Mouse (Mus musculus) cerebellum, adult 11 months (tissue): ENCODE measurements around the gene Nr4a3.

Experiments used
- DNase-seq: peaks from one replicate; pipeline ENCODE4 v3.0.0; 2022

Gene Nr4a3

DNA sequence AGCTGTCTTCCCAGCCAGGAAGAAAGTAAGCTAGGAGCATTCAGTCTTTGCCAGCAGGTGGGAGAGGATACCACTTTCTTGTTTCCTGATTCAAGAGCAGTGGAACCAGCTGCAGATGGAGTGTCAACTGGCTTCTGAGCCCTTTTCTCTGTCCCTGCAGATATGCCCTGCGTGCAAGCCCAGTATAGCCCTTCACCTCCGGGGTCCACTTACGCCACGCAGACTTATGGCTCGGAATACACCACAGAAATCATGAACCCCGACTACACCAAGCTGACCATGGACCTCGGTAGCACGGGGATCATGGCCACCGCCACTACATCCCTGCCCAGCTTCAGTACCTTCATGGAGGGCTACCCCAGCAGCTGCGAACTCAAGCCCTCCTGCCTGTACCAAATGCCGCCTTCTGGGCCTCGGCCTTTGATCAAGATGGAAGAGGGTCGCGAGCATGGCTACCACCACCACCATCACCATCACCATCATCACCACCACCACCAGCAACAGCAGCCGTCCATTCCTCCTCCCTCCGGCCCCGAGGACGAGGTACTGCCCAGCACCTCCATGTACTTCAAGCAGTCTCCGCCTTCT is 6.2 kb downstream of the Nr4a3 start:
- no peak for DNase-seq

- DNase-seq = no peak
Measured at GRCm38 (mm10) chr4:48051674-48052121, 6.7 kb downstream of the Nr4a3 start.

GRCm38 (mm10) chr4:48061716-48062115 is 16.8 kb downstream of the Nr4a3 start:
- no peak for DNase-seq

DNA sequence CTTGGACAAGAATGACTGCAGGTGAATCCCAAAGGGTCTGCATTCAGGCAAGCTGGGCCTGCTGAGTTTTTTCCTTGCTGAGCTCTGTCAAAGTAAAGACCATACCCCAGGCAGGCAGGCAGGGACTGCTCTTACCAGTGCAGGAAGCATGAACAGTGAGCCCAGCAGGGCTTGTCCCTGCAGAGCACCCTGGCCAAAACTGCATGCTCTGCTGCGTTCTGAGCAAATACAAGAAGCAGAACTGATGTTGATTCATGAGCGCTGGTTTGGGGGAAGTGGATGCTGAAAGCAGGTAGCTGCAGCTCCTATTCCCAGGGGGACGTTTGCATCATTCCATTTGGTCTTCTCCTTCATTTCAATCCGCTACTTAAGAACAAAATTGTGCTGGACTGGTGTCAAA is 19.4 kb downstream of the Nr4a3 start:
- no peak for DNase-seq

- no peak for DNase-seq
Measured at GRCm38 (mm10) chr4:48066676-48067075, 21.7 kb downstream of the Nr4a3 start.

GRCm38 (mm10) chr4:48069111-48069510 is 24.2 kb downstream of the Nr4a3 start:
- no peak for DNase-seq

GRCm38 (mm10) chr4:48072006-48072405 is 27.1 kb downstream of the Nr4a3 start:
- DNase-seq = no peak

DNA sequence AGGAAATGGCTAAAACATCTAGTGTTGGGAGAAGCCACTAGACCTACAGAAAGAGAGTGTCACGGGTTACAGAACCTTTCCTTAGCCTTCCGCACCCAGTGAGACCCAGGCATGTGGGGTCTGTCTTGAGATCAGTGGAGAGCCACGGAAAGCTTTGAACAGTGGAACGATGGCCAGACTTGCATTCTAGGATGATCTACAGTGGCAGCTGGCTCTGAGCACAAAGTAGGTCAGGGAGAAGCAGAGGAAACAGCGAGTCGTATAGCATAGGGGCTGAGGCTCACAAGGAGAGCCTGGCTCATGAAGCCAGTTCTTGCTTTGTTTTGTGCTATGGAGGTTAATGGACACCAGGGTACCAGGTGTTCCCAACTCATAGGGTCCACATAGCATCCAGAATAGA is 28.4 kb downstream of the Nr4a3 start:
- no peak for DNase-seq

- no peak for DNase-seq
Measured at GRCm38 (mm10) chr4:48074451-48075240, 29.7 kb downstream of the Nr4a3 start.

DNA sequence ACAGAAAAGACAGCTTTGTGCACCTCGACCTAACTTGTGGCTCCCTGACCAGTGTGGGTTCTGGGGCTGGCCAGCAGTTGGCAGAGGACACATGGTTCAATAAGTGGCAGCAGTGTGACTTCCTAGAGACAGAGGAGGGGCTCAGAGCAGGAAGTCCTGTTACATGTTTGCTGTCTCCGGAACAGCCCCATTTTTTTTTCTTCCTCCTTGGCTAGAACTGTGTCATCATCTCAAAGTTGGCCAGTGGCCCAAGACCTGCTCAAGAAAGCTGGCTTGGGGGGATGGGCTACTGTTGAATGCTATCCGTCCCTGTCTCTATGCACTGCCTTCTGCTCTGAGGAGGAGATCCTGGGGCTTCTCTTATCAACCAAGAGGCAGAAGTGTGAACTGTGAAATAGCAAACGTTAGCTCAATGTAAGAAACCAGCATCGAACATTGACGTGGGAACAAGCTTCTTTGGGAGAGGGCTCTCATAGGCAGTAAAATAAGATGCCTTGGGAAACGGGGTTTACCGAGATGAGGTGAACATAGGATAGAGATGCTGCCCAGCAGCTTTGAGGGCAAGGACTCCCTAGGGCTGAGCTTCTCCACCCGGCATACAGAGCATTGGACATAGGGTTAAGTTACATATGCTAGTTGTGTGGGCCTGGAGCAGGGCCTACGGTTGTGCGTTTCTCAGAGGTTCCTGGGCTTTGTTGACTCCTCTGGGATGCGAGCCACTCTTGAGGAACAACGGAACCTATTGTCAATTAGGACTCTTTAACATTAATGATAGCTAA is 31.9 kb downstream of the Nr4a3 start:
- no peak for DNase-seq

- no peak for DNase-seq
Measured at GRCm38 (mm10) chr4:48078213-48078612, 33.3 kb downstream of the Nr4a3 start.

DNA sequence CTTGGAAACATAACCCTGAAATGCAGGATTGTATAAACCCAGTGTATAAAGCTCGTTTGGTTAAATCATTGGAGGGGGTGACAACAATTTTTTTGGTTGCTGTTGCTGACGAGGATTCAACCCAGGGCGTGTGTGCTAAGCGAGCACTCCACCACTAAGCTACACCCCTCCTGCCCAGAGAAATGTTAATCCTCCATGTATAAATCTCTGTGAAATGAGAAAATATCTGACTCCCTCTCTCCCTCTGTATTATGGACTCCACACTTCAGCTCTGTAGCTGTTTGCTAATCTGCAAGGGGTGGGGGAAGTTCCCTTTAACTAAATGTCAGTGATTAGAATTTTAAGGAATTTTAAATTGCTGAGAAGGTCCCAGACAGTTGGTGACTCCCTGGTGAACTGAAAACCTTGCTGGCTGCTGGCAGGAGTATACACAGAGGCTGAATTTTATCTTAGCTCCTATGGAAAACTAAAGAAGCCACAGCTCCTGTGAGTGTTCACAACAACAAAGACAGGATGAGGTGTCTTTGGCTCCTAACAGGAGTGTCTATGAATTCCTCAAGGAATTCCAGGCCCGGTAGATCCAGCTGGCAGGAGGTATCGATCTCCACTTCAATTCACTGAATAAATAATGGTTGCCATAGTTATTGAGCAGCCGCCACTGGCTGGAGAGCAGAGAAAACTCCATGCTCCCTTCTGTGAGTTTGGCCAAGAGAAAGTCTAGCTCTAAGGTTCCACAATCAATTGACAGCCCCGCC is 34.5 kb downstream of the Nr4a3 start:
- no peak for DNase-seq

DNA sequence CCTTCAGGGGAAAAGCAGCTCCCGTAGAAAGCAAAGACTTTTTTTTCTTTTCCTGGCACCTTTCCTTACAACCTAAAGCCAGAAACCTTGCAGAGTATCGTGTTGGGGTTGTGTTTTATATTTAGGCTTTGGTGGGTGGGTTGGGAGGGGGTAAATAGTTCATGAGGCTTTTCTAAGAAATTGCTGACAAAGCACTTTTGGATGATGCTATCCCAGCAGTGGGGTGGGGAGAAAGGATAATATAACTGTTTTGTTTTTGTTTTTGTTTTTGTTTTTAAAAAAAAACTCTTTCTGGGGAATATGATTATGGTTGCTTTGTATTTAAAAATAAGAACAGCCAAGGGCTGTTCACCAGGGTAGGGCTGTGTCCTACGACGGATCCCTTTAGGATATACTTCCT is 38.5 kb downstream of the Nr4a3 start:
- DNase-seq = no peak

- no peak for DNase-seq
Measured at GRCm38 (mm10) chr4:48086609-48087008, 41.7 kb downstream of the Nr4a3 start.

- no peak for DNase-seq
Measured at GRCm38 (mm10) chr4:48087497-48087896, 42.5 kb downstream of the Nr4a3 start.

- DNase-seq = no peak
Measured at GRCm38 (mm10) chr4:48093221-48093620, 48.3 kb downstream of the Nr4a3 start.

DNA sequence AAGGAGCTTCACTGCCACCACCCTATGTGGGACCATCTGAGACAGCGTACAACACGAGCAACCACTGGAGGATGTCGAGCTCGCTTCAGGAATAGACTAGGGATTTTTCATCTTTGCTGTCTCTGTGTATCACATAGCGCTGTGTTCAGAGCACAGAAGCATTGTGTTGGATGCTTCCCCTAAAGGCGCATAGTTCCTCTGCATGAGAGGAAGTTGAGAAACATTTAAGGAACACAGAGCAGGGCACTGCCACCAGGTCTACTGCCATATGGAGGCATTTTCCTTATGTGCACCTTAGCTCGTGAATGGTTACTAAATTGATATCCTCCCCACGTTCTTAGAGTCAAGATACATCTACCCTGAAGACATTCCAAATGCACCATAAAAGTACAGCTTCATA is 55.3 kb downstream of the Nr4a3 start:
- DNase-seq = no peak

DNA sequence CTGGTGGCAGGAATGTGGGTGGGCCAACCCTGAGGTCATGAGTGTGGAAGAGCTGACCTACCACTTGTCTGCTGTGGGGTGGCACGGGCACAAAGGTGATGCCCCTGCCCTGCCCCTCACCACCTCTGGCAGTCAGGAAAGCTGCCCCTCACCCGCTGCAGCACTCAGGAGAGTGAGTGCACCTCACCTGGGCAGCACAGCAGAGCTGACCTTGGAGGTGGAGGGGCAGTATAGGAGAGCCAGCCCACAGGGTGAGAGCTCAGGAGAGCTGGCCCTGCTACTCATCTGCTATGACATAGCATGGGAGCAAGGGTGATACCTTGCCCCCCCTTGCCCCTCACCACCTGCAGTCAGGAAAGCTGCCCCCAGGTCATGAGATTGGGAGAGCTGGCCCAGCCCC is 57.0 kb downstream of the Nr4a3 start:
- DNase-seq = no peak

- DNase-seq = no peak
Measured at GRCm38 (mm10) chr4:48105387-48105786, 60.4 kb downstream of the Nr4a3 start.

DNA sequence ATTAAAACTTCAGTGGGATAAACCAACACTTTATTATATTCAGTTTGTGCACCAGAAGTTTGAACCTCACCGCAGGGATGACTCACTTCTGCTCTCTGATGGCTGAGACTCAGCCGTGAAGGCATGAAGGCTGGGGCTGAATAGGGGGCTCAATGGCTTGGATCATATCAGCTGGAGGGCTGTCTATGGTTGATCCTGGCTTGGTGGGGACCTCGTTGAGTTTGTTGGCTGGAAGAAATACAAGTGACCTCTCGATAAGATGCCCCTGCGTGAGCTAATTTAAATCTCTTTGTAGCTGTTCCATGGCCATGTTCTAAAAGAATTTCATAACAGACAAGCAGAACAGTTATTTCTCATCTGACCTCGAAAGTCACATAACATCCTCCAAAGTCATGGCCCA is 62.1 kb downstream of the Nr4a3 start:
- DNase-seq = no peak

DNA sequence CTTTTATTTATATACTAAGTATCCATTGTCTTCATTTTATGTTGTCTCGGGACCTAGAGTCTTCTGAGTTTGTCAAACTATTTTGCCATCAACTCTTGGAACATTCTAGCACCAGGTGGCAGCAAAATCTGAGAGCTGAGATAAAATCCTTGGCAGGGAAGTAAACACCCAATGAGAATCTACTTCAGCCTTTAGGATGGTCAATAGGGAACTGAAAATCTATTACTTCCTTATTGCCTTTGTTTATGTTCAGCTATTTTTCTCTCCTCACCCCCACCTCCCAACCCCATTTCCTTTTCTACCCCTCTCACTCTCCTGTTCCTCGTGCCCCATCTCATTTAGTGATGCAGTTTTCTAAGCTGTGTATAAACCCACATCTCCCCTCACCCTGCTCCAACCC is 63.6 kb downstream of the Nr4a3 start:
- no peak for DNase-seq

- DNase-seq = no peak
Measured at GRCm38 (mm10) chr4:48110331-48110730, 65.4 kb downstream of the Nr4a3 start.

DNA sequence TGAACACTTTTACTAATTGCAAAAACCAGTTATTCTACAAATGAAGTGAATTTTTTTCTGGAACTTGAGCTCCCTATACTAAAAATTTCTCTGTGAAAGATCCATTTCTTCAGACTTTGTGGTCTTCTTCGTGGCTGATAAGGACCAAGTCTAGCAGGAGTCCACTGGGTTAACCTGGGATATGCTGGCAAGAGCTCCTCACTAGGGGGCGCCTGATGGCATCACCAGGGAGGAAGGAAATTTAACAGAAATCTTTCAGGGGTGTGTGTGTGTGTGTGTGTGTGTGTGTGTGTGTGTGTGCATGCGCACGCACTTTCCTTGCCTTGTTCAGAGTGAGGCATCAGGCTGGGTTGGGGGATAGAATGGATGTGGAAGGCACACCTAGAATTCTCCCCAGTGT is 71.2 kb downstream of the Nr4a3 start:
- peak; percentile 4 for DNase-seq
